Mouse (Mus musculus): ENCODE data around the gene Gpat3.

Gene Gpat3

DNA sequence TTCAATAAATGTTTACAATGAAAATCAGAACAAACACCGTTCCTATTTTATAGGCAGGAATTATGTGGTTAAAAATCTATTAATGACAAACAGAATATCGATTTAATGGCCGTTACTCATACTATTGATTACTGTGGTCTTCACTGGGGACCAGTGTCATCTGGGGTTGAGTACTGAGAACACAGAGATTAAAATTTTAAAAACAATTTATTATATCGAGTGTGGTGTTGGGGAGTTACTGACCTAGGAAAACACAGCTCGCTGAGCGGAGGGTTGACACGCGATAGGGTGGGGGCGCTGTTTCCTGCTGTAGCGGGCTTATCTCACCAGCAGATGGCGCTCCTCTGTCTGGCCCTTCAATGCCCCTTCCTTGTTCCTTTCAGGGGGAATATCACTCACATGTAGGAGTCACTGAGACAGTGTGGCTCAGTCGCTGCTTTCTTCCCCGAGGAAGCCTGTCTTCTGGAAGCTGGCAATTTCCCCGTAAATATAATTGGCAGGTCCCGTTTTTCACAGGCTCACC lies 71.8 kb downstream of the Gpat3 start:
- peak; percentile 53 to 58 for DNase-seq

DNA sequence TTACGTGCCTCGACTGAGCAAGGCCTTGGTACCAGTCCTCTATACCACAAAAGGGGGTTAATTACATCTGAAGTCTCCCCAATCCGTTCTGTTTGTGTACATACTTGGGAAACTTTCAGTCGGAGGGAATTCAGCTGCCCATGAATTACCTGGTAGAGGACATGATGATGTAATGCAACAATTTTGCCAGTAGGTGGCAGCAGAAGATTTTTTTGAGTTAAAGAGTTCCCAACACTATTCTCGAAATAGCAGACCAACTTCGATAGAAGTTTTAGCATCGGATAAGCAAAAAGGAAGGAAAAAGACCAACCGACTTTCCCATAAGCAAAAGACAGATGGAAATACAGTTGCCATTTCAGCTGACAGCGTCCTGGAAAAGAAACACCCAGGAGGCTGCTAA lies 73.6 kb downstream of the Gpat3 start:
- peak; percentile 16 to 55 for DNase-seq

DNA sequence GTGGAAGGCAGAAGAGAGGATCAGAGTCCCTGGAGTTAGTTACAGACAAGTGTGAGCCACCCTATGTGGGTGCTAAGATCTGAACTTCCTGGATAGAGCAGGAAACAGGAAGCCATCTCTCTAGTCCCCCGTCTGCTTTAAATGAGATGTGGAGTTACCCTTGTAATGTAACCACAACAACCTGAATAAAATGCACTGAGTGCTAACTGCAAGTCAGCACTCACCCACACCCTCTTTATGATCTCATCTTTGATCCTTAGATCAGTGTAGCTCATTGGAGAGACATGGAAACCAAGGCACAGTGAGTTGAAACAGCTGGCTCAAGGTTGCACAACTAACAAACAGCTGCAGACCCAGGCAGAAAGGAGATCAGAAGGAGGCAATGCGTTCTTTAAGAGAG lies 84.2 kb downstream of the Gpat3 start:
- no peak for DNase-seq

DNA sequence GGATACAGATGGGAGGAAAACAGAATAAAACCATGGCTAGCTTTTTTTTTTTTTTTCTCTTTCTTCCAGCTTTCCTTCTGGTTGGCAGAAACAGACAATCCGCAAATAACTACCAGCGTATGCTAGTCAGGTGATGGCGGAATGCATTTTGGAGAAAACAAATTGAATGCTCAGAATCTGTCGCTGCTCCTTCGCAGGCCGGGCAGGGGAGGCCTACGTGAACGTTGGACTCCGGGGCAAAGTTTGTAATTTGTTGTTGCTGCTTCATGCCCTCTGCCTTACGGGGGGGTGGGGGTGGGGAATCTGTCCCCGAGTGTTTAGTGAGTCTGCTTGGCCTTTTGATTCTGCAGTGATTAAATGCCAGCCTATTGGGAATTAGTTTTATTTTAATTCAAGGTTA lies 98.2 kb downstream of the Gpat3 start:
- DNase-seq, result no peak

GRCm38 (mm10) chr5:100945336-100945735 lies 99.8 kb downstream of the Gpat3 start:
- no peak for DNase-seq
